Mouse (Mus musculus): ENCODE data around the gene Ap4s1. TPM values are rescaled to one million over a fixed set of nuclear protein-coding genes. Genes with fewer than 3 reads are reported as not detected.

Ap4s1 gene
- polyA plus RNA-seq, 1 experiment: 1.5 TPM

DNA sequence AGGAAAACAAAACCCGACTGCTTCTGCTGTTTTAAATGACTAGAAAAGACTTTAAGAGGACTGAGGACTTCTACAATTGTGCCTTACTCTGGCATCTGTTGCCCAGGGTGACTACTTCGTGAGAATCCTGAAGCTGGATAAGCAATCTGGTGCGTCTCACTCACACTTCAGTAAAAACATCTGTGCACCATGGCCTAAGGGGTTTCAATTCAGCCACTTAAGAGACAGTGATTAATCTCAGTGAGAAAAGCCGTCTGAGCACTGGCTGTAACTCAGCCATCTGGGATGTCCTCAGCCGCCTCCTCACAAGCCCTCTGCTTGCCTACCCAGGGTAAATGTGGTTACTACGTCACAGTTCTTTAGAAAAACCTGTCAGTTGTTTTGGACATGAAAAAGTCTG, 54.1 kb downstream of the Ap4s1 start:
- Histone ChIP-seq H3K9me3 (ENCODE audit: control insufficient read depth, low read length) (no peaks in the 10 kb centered on the region), H3K27me3 (ENCODE audit: control insufficient read depth) (no peaks in the 10 kb centered on the region), H3K36me3 (ENCODE audit: control insufficient read depth) (peaks cover 93% of the 10 kb centered on the region), H3K4me3 (replicated peaks) (no peak overlapping the region), H3K4me1 (ENCODE audit: control insufficient read depth) (no peaks in the 10 kb centered on the region)
- TF ChIP-seq TAL1 (IDR thresholded peaks at IDR 0.05; ENCODE audit: low read length) (no peak), GATA1 (IDR thresholded peaks at IDR 0.05; ENCODE audit: low read length) (no peak)

DNA sequence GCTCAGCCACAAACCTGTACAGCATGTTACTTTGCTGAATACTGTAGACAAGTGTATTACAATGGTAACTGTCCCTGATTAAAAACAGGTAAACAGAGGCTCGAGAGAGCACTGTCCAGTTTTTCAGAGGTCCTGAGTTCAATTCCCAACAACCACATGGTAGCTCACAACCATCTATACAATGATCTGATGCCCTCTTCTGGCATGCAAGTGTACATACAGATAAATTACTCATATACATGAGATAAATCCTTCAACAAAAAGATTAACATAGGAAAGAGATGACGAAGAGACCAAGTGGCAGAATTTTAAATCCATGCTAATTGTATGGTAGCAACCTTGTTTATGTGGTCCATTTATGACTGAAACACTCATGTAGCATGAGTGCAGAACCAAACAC, 56.5 kb downstream of the Ap4s1 start:
- Histone ChIP-seq H3K9me3 (ENCODE audit: control insufficient read depth, low read length) (no peaks in the 10 kb centered on the region), H3K36me3 (ENCODE audit: control insufficient read depth) (peaks cover 97% of the 10 kb centered on the region), H3K4me1 (ENCODE audit: control insufficient read depth) (no peaks in the 10 kb centered on the region), H3K4me3 (replicated peaks) (no peak overlapping the region), H3K27me3 (ENCODE audit: control insufficient read depth) (no peaks in the 10 kb centered on the region)
- TF ChIP-seq TAL1 (IDR thresholded peaks at IDR 0.05; ENCODE audit: low read length) (no peak), GATA1 (IDR thresholded peaks at IDR 0.05; ENCODE audit: low read length) (no peak)

DNA sequence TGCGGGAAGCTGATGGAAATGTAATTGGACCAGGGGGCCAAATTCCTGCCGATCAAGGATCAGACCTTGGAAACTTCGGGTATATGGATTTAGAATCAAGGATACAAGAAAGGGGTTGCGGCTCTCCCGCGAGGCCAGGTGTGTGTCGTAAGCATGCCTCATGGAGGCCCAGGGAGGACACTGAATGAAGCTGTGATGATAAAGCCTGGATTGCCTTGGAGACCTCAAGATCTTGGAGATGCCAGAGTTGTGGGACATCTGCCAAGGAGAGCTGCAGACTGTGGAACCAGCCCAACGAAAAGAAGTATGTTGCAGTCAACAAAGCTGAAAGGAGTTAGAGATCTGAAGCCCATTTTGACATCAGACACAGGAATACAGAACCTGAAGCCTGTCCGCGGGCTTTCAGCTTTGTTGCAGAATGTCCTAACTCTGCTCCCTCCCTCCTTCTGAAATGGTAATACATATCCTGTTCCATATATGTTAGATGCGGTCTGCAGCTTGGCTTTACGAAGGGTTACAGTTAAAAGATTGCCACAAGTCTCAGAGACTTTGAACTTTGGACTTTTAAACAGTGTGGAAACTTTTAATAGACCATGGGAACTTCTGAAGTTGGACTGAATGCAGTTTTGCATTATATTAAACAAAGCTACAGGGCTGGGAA, 65.2 kb downstream of the Ap4s1 start:
- Histone ChIP-seq H3K36me3 (ENCODE audit: control insufficient read depth) (peaks cover 100% of the 10 kb centered on the region), H3K27me3 (ENCODE audit: control insufficient read depth) (no peaks in the 10 kb centered on the region), H3K4me1 (ENCODE audit: control insufficient read depth) (no peaks in the 10 kb centered on the region), H3K9me3 (ENCODE audit: control insufficient read depth, low read length) (no peaks in the 10 kb centered on the region), H3K4me3 (replicated peaks) (no peak overlapping the region)
- TF ChIP-seq GATA1 (IDR thresholded peaks at IDR 0.05; ENCODE audit: low read length) (no peak), TAL1 (IDR thresholded peaks at IDR 0.05; ENCODE audit: low read length) (no peak)

DNA sequence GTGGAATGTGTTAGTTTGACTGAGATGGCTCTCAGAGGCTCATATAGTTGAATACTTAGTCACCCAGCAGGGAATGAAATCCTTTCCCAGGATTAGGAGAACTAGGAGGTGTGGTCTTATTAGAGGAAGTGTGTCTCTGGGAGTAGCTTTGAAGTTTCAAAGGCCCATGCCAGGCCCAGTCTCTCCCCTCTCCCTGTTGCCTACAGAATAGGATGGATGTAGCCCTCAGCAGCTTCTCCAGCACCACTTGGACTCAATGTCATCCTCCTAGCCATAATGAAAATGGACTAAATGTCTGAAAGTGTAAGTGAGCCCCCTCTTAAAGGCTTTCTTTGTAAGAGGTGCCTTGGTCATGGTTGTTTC, 65.7 kb downstream of the Ap4s1 start:
- TF ChIP-seq TAL1 (IDR thresholded peaks at IDR 0.05; ENCODE audit: low read length) (no peak), GATA1 (IDR thresholded peaks at IDR 0.05; ENCODE audit: low read length) (no peak)
- Histone ChIP-seq H3K4me1 (ENCODE audit: control insufficient read depth) (no peaks in the 10 kb centered on the region), H3K9me3 (ENCODE audit: control insufficient read depth, low read length) (no peaks in the 10 kb centered on the region), H3K4me3 (replicated peaks) (no peak overlapping the region), H3K36me3 (ENCODE audit: control insufficient read depth) (peaks cover 100% of the 10 kb centered on the region), H3K27me3 (ENCODE audit: control insufficient read depth) (no peaks in the 10 kb centered on the region)

DNA sequence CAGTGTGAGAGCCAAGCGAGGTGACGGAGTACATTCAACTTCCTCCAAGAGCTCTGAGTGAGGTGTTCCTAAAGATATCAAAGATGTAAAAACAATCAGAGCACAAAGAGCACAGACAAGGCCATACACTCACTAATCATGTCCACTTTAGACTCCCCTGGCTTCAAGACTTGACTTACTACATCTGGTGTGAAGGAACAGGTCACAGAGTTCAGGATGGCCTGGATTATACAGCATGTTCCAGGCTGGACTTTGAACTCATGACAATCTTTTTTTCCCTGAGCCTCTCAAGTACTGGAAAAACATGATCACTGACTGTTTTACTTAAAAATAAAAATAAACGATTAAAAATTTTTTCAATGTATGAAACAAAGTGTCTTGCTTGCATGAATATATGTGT, 68.5 kb downstream of the Ap4s1 start:
- Histone ChIP-seq H3K4me3 (replicated peaks) (no peak overlapping the region), H3K9me3 (ENCODE audit: control insufficient read depth, low read length) (no peaks in the 10 kb centered on the region), H3K27me3 (ENCODE audit: control insufficient read depth) (no peaks in the 10 kb centered on the region), H3K36me3 (ENCODE audit: control insufficient read depth) (peaks cover 99% of the 10 kb centered on the region), H3K4me1 (ENCODE audit: control insufficient read depth) (no peaks in the 10 kb centered on the region)
- TF ChIP-seq TAL1 (IDR thresholded peaks at IDR 0.05; ENCODE audit: low read length): no peak
- TF ChIP-seq GATA1 (IDR thresholded peaks at IDR 0.05; ENCODE audit: low read length): no peak

DNA sequence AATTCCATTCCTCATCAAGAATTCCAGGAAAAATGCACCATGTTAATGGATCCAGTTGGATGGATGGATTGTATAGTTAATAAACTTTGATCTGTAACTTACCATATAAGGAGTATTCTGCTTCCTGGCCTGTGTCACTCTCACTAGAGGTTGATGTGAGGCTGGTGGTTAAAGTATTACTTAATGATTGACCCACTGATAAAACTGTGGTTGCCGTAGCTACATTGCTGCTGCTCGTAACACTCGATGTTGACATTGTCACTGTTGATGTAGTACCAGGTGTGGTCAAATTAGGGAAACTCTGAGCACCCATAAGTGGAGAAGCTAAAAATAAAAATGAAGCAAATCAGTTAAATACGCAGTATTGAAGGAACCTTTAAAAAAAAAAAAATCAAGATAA, 76.6 kb downstream of the Ap4s1 start:
- no peak for TF ChIP-seq GATA1 (IDR thresholded peaks at IDR 0.05; ENCODE audit: low read length)
- no peak for TF ChIP-seq TAL1 (IDR thresholded peaks at IDR 0.05; ENCODE audit: low read length)
- Histone ChIP-seq H3K4me3 (replicated peaks) (no peak overlapping the region), H3K9me3 (ENCODE audit: control insufficient read depth, low read length) (no peaks in the 10 kb centered on the region), H3K36me3 (ENCODE audit: control insufficient read depth) (peaks cover 97% of the 10 kb centered on the region), H3K27me3 (ENCODE audit: control insufficient read depth) (no peaks in the 10 kb centered on the region), H3K4me1 (ENCODE audit: control insufficient read depth) (no peaks in the 10 kb centered on the region)

DNA sequence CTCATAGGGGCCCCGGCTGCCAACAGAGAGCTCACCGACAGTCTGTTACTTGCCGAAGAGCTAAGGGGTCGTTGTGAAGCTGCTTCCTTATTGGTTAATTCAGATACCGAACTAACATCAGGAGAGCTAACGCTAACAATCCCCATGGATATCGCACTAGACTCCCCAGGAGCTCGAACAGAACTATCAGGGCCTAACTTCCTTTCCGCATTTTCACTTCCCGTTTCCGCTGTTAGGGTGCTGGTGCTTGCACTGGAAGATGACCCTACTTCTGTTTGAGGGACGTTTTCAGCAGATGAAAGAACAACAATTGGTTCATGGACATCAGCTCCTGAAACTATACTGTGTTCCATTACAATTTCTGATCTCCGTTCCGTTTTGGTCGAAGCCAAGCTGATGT, 77.9 kb downstream of the Ap4s1 start:
- Histone ChIP-seq H3K4me3 (replicated peaks) (no peak overlapping the region), H3K9me3 (ENCODE audit: control insufficient read depth, low read length) (no peaks in the 10 kb centered on the region), H3K4me1 (ENCODE audit: control insufficient read depth) (no peaks in the 10 kb centered on the region), H3K27me3 (ENCODE audit: control insufficient read depth) (no peaks in the 10 kb centered on the region), H3K36me3 (ENCODE audit: control insufficient read depth) (peaks cover 97% of the 10 kb centered on the region)
- TF ChIP-seq TAL1 (IDR thresholded peaks at IDR 0.05; ENCODE audit: low read length): no peak
- TF ChIP-seq GATA1 (IDR thresholded peaks at IDR 0.05; ENCODE audit: low read length): no peak

DNA sequence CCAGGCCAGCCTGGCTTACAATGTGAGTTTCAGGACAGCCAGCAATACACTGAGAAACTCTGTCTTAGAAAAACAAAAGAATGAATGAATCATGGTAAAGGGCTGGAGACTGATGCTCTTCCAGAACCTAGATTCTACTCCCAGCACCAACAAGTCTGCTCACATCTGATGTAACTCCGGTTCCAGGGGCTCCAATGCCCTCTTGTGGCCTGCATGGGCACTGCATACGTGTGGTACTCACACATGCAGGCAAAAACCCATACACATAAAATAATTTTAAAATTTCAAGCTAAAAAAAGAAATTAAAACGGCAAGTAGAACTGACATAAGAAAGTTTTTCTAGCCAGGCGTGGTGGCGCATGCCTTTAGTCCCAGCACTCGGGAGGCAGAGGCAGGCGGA, 94.0 kb downstream of the Ap4s1 start:
- no peak for TF ChIP-seq TAL1 (IDR thresholded peaks at IDR 0.05; ENCODE audit: low read length)
- no peak for TF ChIP-seq GATA1 (IDR thresholded peaks at IDR 0.05; ENCODE audit: low read length)
- Histone ChIP-seq H3K4me3 (replicated peaks) (no peak overlapping the region), H3K9me3 (ENCODE audit: control insufficient read depth, low read length) (no peaks in the 10 kb centered on the region), H3K27me3 (ENCODE audit: control insufficient read depth) (no peaks in the 10 kb centered on the region), H3K36me3 (ENCODE audit: control insufficient read depth) (peaks cover 98% of the 10 kb centered on the region), H3K4me1 (ENCODE audit: control insufficient read depth) (no peaks in the 10 kb centered on the region)

Other genes with a start within 250 kb of the Ap4s1 start
- not detected in 2 replicates for gene Coch, start 97.7 kb upstream of the Ap4s1 start, polyA plus RNA-seq (2012)
- gene Strn3, start 864 bp downstream of the Ap4s1 start, polyA plus RNA-seq (2012): 0.47 and 0.48 TPM in 2 replicates
- gene Hectd1, start 138.5 kb downstream of the Ap4s1 start, polyA plus RNA-seq (2012): 0.40 and 0.52 TPM in 2 replicates

Data from erythroblast, embryonic 14.5 days (primary cell).